Mouse (Mus musculus) hindbrain, embryonic 13.5 days (tissue): ENCODE results near the gene Thsd4. TPM values are rescaled to one million over a fixed set of nuclear protein-coding genes. Genes with fewer than 3 reads are reported as not detected.

ENCODE experiments used
- ATAC-seq: fragments of 200-750 bp; cut with Nextera tagmentation; 2 replicates; pipeline ENCODE4 v1.8.0; 2017; ENCODE audit warnings: moderate TSS enrichment; ENCODE audit not compliant: low FRiP score
- H3K27ac ChIP-seq: fragments of 300-500 bp; sonication (generic); 2 replicates; pipeline ENCODE4 v1.5.1; 2015; ENCODE audit warnings: inconsistent platforms, mild to moderate bottlenecking, moderate library complexity
- H3K27me3 ChIP-seq: fragments of 300-500 bp; sonication (generic); 2 replicates; pipeline ENCODE4 v1.6.1; 2015; ENCODE audit warnings: mild to moderate bottlenecking, inconsistent platforms
- H3K36me3 ChIP-seq: fragments of 300-500 bp; sonication (generic); 2 replicates; pipeline ENCODE4 v1.6.1; 2015; ENCODE audit warnings: mild to moderate bottlenecking, inconsistent platforms
- H3K4me1 ChIP-seq: fragments of 300-500 bp; sonication (generic); replicated peaks from 2 replicates; pipeline ENCODE4 v1.6.1; 2015; ENCODE audit warnings: inconsistent platforms
- H3K4me2 ChIP-seq: fragments of 300-500 bp; sonication (generic); 2 replicates; pipeline ENCODE4 v1.6.1; 2015; ENCODE audit warnings: inconsistent platforms, mild to moderate bottlenecking, moderate library complexity
- H3K4me3 ChIP-seq: fragments of 300-500 bp; sonication (generic); 2 replicates; pipeline ENCODE4 v1.5.1; 2015; ENCODE audit warnings: mild to moderate bottlenecking, inconsistent platforms
- H3K9ac ChIP-seq: fragments of 300-500 bp; sonication (generic); 2 replicates; pipeline ENCODE4 v1.6.1; 2015; ENCODE audit warnings: mild to moderate bottlenecking, inconsistent platforms
- H3K9me3 ChIP-seq: fragments of 300-500 bp; sonication (generic); 2 replicates; pipeline ENCODE4 v1.6.1; 2016; ENCODE audit warnings: inconsistent platforms
- WGBS: fragments of 180-500 bp; shearing (Covaris S2); methylation state at CpG from one replicate; pipeline ENCODE4 v1.1.7; 2015; 5-methylcytosine and 5-hydroxymethylcytosine counted together
- polyA plus RNA-seq: library from polyadenylated mRNA; unstranded; fragments of >200 nt; fragmentation: Nextera tagmentation; extraction: Ambion mirVana; gene quantifications from 2 replicates; pipeline ENCODE4 v1.2.1, GENCODE M21; 2015

The Thsd4 gene
- 6.2 and 8.1 TPM in 2 replicates for polyA plus RNA-seq

GRCm38 (mm10) chr9:60521806-60522264, at the start of gene Thsd4:
Thsd4 (minus strand) TSS chr9:60522046.
- H3K36me3 ChIP-seq, result no peaks in the 10 kb centered on the region
- H3K4me2 ChIP-seq, result peak within 1 kb of the TSS; percentile 71
- H3K27me3 ChIP-seq, result peaks cover 50% of the 10 kb centered on the region
- peaks cover 62% of the 10 kb centered on the region for H3K4me1 ChIP-seq
- H3K4me3 ChIP-seq, result peak within 1 kb of the TSS; percentile 49
- H3K9me3 ChIP-seq, result no peaks in the 10 kb centered on the region
- no peak for ATAC-seq
- WGBS, result under 1% methylated on average over 38 of the region's 51 CpGs
- H3K27ac ChIP-seq, result no peak within 1 kb of the TSS
- peak within 1 kb of the TSS; percentile 71 for H3K9ac ChIP-seq

- no peaks in the 10 kb centered on the region for H3K27me3 ChIP-seq
- peaks cover 3% of the 10 kb centered on the region; the same call in 1 of the 2 replicates for H3K4me1 ChIP-seq
- no peak overlapping the region for H3K27ac ChIP-seq
- 72% methylated on average over 4 of the region's 4 CpGs for WGBS
- H3K9ac ChIP-seq, result no peak overlapping the region
- no peak overlapping the region for H3K4me2 ChIP-seq
- H3K9me3 ChIP-seq, result no peaks in the 10 kb centered on the region
- peaks cover 7% of the 10 kb centered on the region for H3K36me3 ChIP-seq
- H3K4me3 ChIP-seq, result no peak overlapping the region
- ATAC-seq, result no peak
Measured at GRCm38 (mm10) chr9:60571041-60571440, 49.2 kb upstream of the Thsd4 start.

- no peak overlapping the region for H3K9ac ChIP-seq
- H3K9me3 ChIP-seq, result no peaks in the 10 kb centered on the region
- WGBS, result 61% methylated on average over 2 of the region's 2 CpGs
- H3K4me3 ChIP-seq, result no peak overlapping the region
- no peaks in the 10 kb centered on the region for H3K27me3 ChIP-seq
- peaks cover 7% of the 10 kb centered on the region for H3K36me3 ChIP-seq
- H3K27ac ChIP-seq, result no peak overlapping the region
- H3K4me1 ChIP-seq, result peaks cover 3% of the 10 kb centered on the region; the same call in 1 of the 2 replicates
- ATAC-seq, result no peak
- H3K4me2 ChIP-seq, result no peak overlapping the region
Measured at GRCm38 (mm10) chr9:60569366-60569765, 47.5 kb upstream of the Thsd4 start.

- Histone ChIP-seq H3K4me3 (no peak overlapping the region), H3K4me1 (peaks cover 11% of the 10 kb centered on the region), H3K27ac (no peak overlapping the region), H3K9ac (no peak overlapping the region), H3K9me3 (no peaks in the 10 kb centered on the region), H3K27me3 (no peaks in the 10 kb centered on the region), H3K36me3 (no peaks in the 10 kb centered on the region), H3K4me2 (no peak overlapping the region)
- WGBS, result 95% methylated on average over 7 of the region's 7 CpGs
- ATAC-seq, result no peak
Measured at GRCm38 (mm10) chr9:60563809-60564208, 42.0 kb upstream of the Thsd4 start.

GRCm38 (mm10) chr9:60562443-60563371, 40.9 kb upstream of the Thsd4 start:
- ATAC-seq, result no peak
- no peak overlapping the region for H3K4me2 ChIP-seq
- H3K9ac ChIP-seq, result no peak overlapping the region
- WGBS, result 71% methylated on average over 20 of the region's 20 CpGs
- H3K4me3 ChIP-seq, result no peak overlapping the region
- no peaks in the 10 kb centered on the region for H3K27me3 ChIP-seq
- H3K4me1 ChIP-seq, result peaks cover 11% of the 10 kb centered on the region
- no peaks in the 10 kb centered on the region for H3K9me3 ChIP-seq
- H3K27ac ChIP-seq, result no peak overlapping the region
- no peaks in the 10 kb centered on the region for H3K36me3 ChIP-seq

- H3K4me3 ChIP-seq, result no peak overlapping the region
- ATAC-seq, result no peak
- WGBS, result 66% methylated on average over 8 of the region's 9 CpGs
- no peak overlapping the region for H3K27ac ChIP-seq
- no peak overlapping the region for H3K4me2 ChIP-seq
- H3K36me3 ChIP-seq, result no peaks in the 10 kb centered on the region
- H3K4me1 ChIP-seq, result peaks cover 11% of the 10 kb centered on the region
- no peaks in the 10 kb centered on the region for H3K27me3 ChIP-seq
- no peaks in the 10 kb centered on the region for H3K9me3 ChIP-seq
- H3K9ac ChIP-seq, result no peak overlapping the region
Measured at GRCm38 (mm10) chr9:60561641-60562289, 39.9 kb upstream of the Thsd4 start.

GRCm38 (mm10) chr9:60558507-60558906, 36.7 kb upstream of the Thsd4 start:
- Histone ChIP-seq H3K4me3 (no peak overlapping the region), H3K9me3 (no peaks in the 10 kb centered on the region), H3K4me1 (peaks cover 11% of the 10 kb centered on the region), H3K36me3 (no peaks in the 10 kb centered on the region), H3K27me3 (no peaks in the 10 kb centered on the region), H3K4me2 (no peak overlapping the region), H3K27ac (no peak overlapping the region), H3K9ac (no peak overlapping the region)
- 82% methylated on average over 3 of the region's 3 CpGs for WGBS
- ATAC-seq, result no peak

GRCm38 (mm10) chr9:60551238-60551637, 29.4 kb upstream of the Thsd4 start:
- Histone ChIP-seq H3K4me1 (no peaks in the 10 kb centered on the region), H3K36me3 (no peaks in the 10 kb centered on the region), H3K9me3 (no peaks in the 10 kb centered on the region), H3K27ac (no peak overlapping the region), H3K9ac (no peak overlapping the region), H3K4me3 (no peak overlapping the region), H3K4me2 (no peak overlapping the region), H3K27me3 (0 out of 2 replicates have a peak, but pooled peaks cover 3% of the 10 kb centered on the region)
- 87% methylated on average over 4 of the region's 4 CpGs for WGBS
- ATAC-seq, result no peak

GRCm38 (mm10) chr9:60548182-60548581, 26.3 kb upstream of the Thsd4 start:
- Histone ChIP-seq H3K36me3 (no peaks in the 10 kb centered on the region), H3K27me3 (0 out of 2 replicates have a peak, but pooled peaks cover 3% of the 10 kb centered on the region), H3K9me3 (no peaks in the 10 kb centered on the region), H3K4me2 (no peak overlapping the region), H3K9ac (no peak overlapping the region), H3K27ac (no peak overlapping the region), H3K4me1 (no peaks in the 10 kb centered on the region), H3K4me3 (no peak overlapping the region)
- 25% methylated on average over 4 of the region's 4 CpGs for WGBS
- ATAC-seq, result no peak

GRCm38 (mm10) chr9:60546169-60546568, 24.3 kb upstream of the Thsd4 start:
- Histone ChIP-seq H3K4me3 (no peak overlapping the region), H3K9me3 (no peaks in the 10 kb centered on the region), H3K27me3 (0 out of 2 replicates have a peak, but pooled peaks cover 3% of the 10 kb centered on the region), H3K9ac (no peak overlapping the region), H3K36me3 (no peaks in the 10 kb centered on the region), H3K4me1 (no peaks in the 10 kb centered on the region), H3K27ac (no peak overlapping the region), H3K4me2 (no peak overlapping the region)
- no peak for ATAC-seq
- 87% methylated on average over 2 of the region's 2 CpGs for WGBS

GRCm38 (mm10) chr9:60545361-60546096, 23.7 kb upstream of the Thsd4 start:
- H3K4me3 ChIP-seq, result no peak overlapping the region
- no peak overlapping the region for H3K4me2 ChIP-seq
- no peak for ATAC-seq
- 0 out of 2 replicates have a peak, but pooled peaks cover 3% of the 10 kb centered on the region for H3K27me3 ChIP-seq
- H3K9me3 ChIP-seq, result no peaks in the 10 kb centered on the region
- H3K36me3 ChIP-seq, result no peaks in the 10 kb centered on the region
- 84% methylated on average over 13 of the region's 13 CpGs for WGBS
- no peak overlapping the region for H3K27ac ChIP-seq
- H3K9ac ChIP-seq, result no peak overlapping the region
- H3K4me1 ChIP-seq, result no peaks in the 10 kb centered on the region
